Mouse (Mus musculus) spleen, adult 2 months (tissue): ENCODE results near the gene Parvb. TPM values are rescaled to one million over a fixed set of nuclear protein-coding genes. Genes with fewer than 3 reads are reported as not detected.

Experiments used
- DNase-seq, 2 experiments: peaks; one replicate each; pipeline versions ENCODE4 v3.0.0 to v3.0.0-alpha.2; 2012 to 2021; ENCODE audit warnings: low spot score in 2 of 2, low read depth in 1 of 2
- H3K27ac ChIP-seq: fragments of 200-500 bp; 2 replicates; pipeline ENCODE4 v1.5.1; 2012; ENCODE audit warnings: low read length, inconsistent platforms; ENCODE audit not compliant: insufficient read depth
- H3K27me3 ChIP-seq: fragments of 200-500 bp; 2 replicates; pipeline ENCODE4 v1.6.1; 2012; ENCODE audit warnings: mild to moderate bottlenecking, moderate library complexity, low read length, inconsistent platforms; ENCODE audit not compliant: control insufficient read depth, insufficient read depth
- H3K36me3 ChIP-seq: fragments of 200-500 bp; 2 replicates; pipeline ENCODE4 v1.6.1; 2012; ENCODE audit warnings: mild to moderate bottlenecking, low read length, inconsistent platforms; ENCODE audit not compliant: control insufficient read depth, insufficient read depth
- H3K4me1 ChIP-seq: fragments of 200-500 bp; 2 replicates; pipeline ENCODE4 v1.6.1; 2011; ENCODE audit warnings: inconsistent platforms; ENCODE audit not compliant: control insufficient read depth, insufficient read depth, insufficient read length
- H3K4me3 ChIP-seq: fragments of 200-500 bp; 2 replicates; pipeline ENCODE4 v1.5.1; 2011; ENCODE audit warnings: mild to moderate bottlenecking, inconsistent platforms; ENCODE audit not compliant: insufficient read depth, insufficient read length; ENCODE audit errors: extremely low read depth
- CTCF ChIP-seq: fragments of 200-500 bp; IDR thresholded peaks from 2 replicates; pipeline ENCODE4 v1.5.1; 2011; ENCODE audit warnings: mild to moderate bottlenecking, inconsistent platforms; ENCODE audit not compliant: insufficient read depth, insufficient read length, insufficient replicate concordance; ENCODE audit errors: extremely low read depth
- POLR2A ChIP-seq: fragments of 200-500 bp; IDR thresholded peaks from 2 replicates; pipeline ENCODE4 v1.6.1; 2011; ENCODE audit warnings: low read depth, low read length, inconsistent platforms
- WGBS: fragments of 180-500 bp; shearing (Covaris S2); methylation state at CpG from one replicate; pipeline ENCODE4 v1.1.7; 2018; 5-methylcytosine and 5-hydroxymethylcytosine counted together
- polyA plus RNA-seq: library from polyadenylated mRNA; depleted of rRNA; stranded (reverse); fragments of >200 nt; gene quantifications from 2 replicates; pipeline ENCODE4 v1.2.3, GENCODE M21; 2012

The Parvb gene
- polyA plus RNA-seq, 1 experiment = 39.9 TPM

DNA sequence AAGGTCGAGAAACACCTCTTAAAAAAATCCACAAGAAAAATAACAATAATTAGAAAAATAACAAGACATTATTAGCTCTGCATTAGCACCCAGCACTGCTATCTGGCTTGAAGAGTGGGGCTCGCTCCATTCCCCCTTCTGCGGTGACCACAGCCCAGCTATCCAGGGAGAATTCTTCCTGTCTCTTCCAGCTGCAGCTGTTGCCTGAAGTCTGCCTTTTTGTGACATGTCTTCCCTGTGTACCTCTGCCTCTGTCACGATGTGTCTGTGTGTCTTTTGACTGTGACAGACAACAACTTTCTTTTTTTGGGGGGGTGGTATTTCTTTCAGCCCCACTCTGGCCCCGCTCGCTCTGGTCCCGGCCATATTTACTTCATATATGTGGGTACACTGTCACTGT, 20.8 kb downstream of the Parvb start:
- Histone ChIP-seq H3K27me3 (no peaks in the 10 kb centered on the region), H3K4me3 (no peak overlapping the region), H3K4me1 (no peaks in the 10 kb centered on the region), H3K36me3 (no peaks in the 10 kb centered on the region), H3K27ac (no peak overlapping the region)
- 95% methylated on average over 7 of the region's 7 CpGs for WGBS
- TF ChIP-seq POLR2A = no peak
- TF ChIP-seq CTCF = no peak
- no peak for DNase-seq

- Histone ChIP-seq H3K4me3 (no peak overlapping the region), H3K4me1 (no peaks in the 10 kb centered on the region), H3K36me3 (no peaks in the 10 kb centered on the region), H3K27ac (no peak overlapping the region), H3K27me3 (no peaks in the 10 kb centered on the region)
- 63% methylated on average over 11 of the region's 11 CpGs for WGBS
- DNase-seq = no peak
- TF ChIP-seq POLR2A (no peak), CTCF (no peak)
These were observed 21.9 kb downstream of the Parvb start for GRCm38 (mm10) chr15:84253757-84254156.

GRCm38 (mm10) chr15:84254387-84254786, 22.5 kb downstream of the Parvb start:
- Histone ChIP-seq H3K27ac (no peak overlapping the region), H3K4me3 (no peak overlapping the region), H3K27me3 (no peaks in the 10 kb centered on the region), H3K4me1 (no peaks in the 10 kb centered on the region), H3K36me3 (no peaks in the 10 kb centered on the region)
- no peak for TF ChIP-seq CTCF
- no peak for TF ChIP-seq POLR2A
- DNase-seq = no peak
- 75% methylated on average over 8 of the region's 8 CpGs for whole genome bisulfite sequencing

- no peak overlapping the region for H3K4me3 ChIP-seq
- H3K27ac ChIP-seq = no peak overlapping the region
- H3K36me3 ChIP-seq = no peaks in the 10 kb centered on the region
- H3K27me3 ChIP-seq = no peaks in the 10 kb centered on the region
- TF ChIP-seq CTCF (no peak), POLR2A (no peak)
- H3K4me1 ChIP-seq = no peaks in the 10 kb centered on the region
- no peak for DNase-seq
- 35% methylated on average over 12 of the region's 12 CpGs for WGBS
These were observed 24.5 kb downstream of the Parvb start for GRCm38 (mm10) chr15:84256254-84256850.

DNA sequence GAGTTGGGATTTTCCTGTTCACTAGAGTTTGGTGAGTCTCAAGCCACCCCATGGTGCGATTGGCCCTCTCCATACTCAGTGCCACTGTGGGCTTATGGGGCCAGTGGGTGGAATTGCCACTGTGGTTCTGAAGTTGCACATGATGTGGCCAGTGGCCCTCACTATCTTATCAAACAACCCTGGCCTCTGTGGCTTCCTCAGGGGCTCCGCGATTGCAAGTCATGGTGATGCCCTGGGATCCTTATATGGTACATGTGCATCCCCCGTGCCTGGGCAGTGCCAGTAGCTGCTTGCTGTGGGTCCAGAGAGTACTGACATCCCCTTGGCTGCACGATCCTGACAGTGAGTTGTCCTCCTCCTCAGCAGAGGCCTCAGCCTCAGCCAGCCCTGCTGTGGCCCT, 25.0 kb downstream of the Parvb start:
- no peaks in the 10 kb centered on the region for H3K4me1 ChIP-seq
- H3K27me3 ChIP-seq = no peaks in the 10 kb centered on the region
- TF ChIP-seq CTCF (no peak), POLR2A (no peak)
- DNase-seq = no peak
- no peaks in the 10 kb centered on the region for H3K36me3 ChIP-seq
- no peak overlapping the region for H3K4me3 ChIP-seq
- H3K27ac ChIP-seq = no peak overlapping the region
- WGBS = 69% methylated on average over 5 of the region's 5 CpGs

DNA sequence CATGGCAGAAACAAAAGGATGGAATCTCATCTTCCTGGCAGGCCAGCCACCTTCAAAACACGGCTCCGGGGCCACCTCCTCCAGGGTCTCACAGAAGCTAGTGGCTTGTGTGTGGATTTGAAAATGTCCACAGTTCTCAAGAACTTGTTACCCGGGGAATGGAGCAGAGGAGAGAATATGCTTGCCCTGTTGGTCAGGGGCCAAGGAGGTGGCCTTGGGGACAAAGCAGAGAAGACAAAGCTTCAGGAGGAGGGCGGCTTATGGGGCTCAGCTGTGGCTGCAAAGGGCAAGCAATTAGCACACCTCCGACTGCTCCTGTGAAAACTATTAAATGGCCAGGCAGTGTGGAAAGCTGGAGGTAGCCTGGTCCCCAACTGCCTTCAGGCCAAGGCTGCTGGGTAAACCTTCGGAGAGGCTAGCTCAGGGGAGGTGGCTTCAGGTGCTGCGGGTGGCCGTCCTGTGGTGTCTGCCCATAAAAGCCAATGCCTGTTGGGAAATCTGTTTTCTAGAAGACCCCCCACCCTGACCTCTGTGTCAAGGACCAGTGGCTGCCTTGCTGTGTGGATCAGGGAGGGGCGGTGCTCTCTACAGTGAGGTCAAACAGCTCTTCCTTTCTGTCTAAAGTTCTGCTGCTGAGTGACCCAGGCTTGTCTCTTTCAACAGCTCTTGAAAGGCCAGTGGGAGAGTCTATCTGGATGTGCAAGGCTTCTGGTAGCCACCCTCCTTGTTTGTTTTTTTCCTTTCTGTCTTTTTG, 26.9 kb downstream of the Parvb start:
- Histone ChIP-seq H3K4me1 (no peaks in the 10 kb centered on the region), H3K4me3 (no peak overlapping the region), H3K27ac (no peak overlapping the region), H3K36me3 (no peaks in the 10 kb centered on the region), H3K27me3 (no peaks in the 10 kb centered on the region)
- TF ChIP-seq CTCF (no peak), POLR2A (no peak)
- DNase-seq = no peak
- 91% methylated on average over 9 of the region's 9 CpGs for WGBS

DNA sequence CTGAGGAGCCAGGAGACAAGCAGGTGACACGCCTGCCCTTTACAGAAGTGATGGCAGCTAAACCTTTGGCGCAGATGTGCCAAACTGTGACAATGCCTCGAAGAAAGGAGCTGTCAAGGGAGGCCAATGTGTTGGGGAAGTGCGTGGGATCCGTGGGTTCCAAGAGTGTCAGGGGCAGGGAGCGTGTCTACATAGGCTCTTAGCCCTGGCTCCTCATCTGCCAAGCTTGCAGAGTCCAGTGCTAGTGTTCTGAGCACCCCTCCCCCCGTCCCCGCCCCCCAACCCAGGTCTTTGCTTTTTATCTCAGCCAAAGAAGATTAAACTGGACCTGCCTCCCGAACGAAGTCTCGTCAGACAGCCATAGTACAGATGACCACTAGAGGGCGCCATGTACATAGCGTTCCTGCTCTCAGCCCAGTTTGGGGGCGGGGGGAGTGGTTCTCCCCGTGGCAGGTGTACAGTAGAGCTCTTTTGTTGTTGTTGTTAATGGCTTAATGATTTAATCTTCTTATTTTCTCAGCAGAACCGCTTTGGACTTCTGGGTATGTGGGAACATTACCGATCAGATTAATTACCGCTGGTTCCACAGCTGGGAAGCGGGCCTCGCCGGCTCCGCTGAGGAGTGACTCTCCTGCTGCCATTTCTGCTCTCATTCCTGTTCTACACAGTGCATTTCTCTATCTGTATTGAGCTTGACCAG, 28.4 kb downstream of the Parvb start:
- Histone ChIP-seq H3K36me3 (no peaks in the 10 kb centered on the region), H3K4me1 (no peaks in the 10 kb centered on the region), H3K27ac (no peak overlapping the region), H3K4me3 (no peak overlapping the region), H3K27me3 (no peaks in the 10 kb centered on the region)
- TF ChIP-seq CTCF (peak; percentile 81; the same call in 1 of the 2 replicates), POLR2A (no peak)
- DNase-seq = peak; percentile 29 to 56
- 41% methylated on average over 22 of the region's 22 CpGs for WGBS
